Mouse (Mus musculus) ES-E14 (cell line): ENCODE measurements around the gene Rbm39. TPM values are rescaled to one million over a fixed set of nuclear protein-coding genes. Genes with fewer than 3 reads are reported as not detected.

ENCODE experiments used
- DNase-seq: peaks from one replicate; pipeline ENCODE4 v3.0.0-alpha.2; 2013; ENCODE audit warnings: low read depth, low spot score
- H3K27ac ChIP-seq: 2 replicates; pipeline ENCODE4 v1.5.1; 2012; ENCODE audit warnings: low read depth, mild to moderate bottlenecking, low read length, moderate library complexity, mixed read lengths; ENCODE audit not compliant: poor library complexity, insufficient read depth, severe bottlenecking
- H3K36me3 ChIP-seq: 2 replicates; pipeline ENCODE4 v1.6.1; 2012; ENCODE audit warnings: mild to moderate bottlenecking, low read length, moderate library complexity, mixed read lengths; ENCODE audit not compliant: control insufficient read depth, poor library complexity, insufficient read depth, severe bottlenecking
- H3K4me1 ChIP-seq, 2 experiments: fragments of 150-350 bp in 1 of 2; sonication (generic) in 1 of 2; 2 replicates each; pipeline ENCODE4 v1.6.1; 2012; ENCODE audit warnings: low read length in 2 of 2, mild to moderate bottlenecking in 1 of 2, mixed read lengths in 1 of 2; ENCODE audit not compliant: control insufficient read depth in 2 of 2, insufficient read depth in 2 of 2, poor library complexity in 1 of 2
- H3K4me3 ChIP-seq, 2 experiments: fragments of 150-350 bp in 1 of 2; sonication (generic) in 1 of 2; 2 replicates each; pipeline ENCODE4 v1.5.1; 2012; ENCODE audit warnings: low read length in 2 of 2, low read depth in 1 of 2, mild to moderate bottlenecking in 1 of 2, mixed read lengths in 1 of 2; ENCODE audit not compliant: insufficient read depth in 1 of 2, poor library complexity in 1 of 2, severe bottlenecking in 1 of 2
- H3K9ac ChIP-seq: 2 replicates; pipeline ENCODE4 v1.6.1; 2012; ENCODE audit warnings: low read depth, mild to moderate bottlenecking, low read length, mixed read lengths; ENCODE audit not compliant: poor library complexity, insufficient read depth, severe bottlenecking
- H3K9me3 ChIP-seq: fragments of 150-350 bp; sonication (generic); 2 replicates; pipeline ENCODE4 v1.6.1; 2012; ENCODE audit warnings: low read depth, mild to moderate bottlenecking, low read length; ENCODE audit not compliant: control insufficient read depth, insufficient read depth
- CHD2 ChIP-seq: IDR thresholded peaks from 2 replicates; pipeline ENCODE4 v1.6.1; 2014; ENCODE audit warnings: mild to moderate bottlenecking, low read depth, low read length, inconsistent platforms
- HCFC1 ChIP-seq: IDR thresholded peaks from 2 replicates; pipeline ENCODE4 v1.6.1; 2012; ENCODE audit warnings: low read length, inconsistent platforms, borderline replicate concordance; ENCODE audit not compliant: insufficient read depth
- MAFK ChIP-seq: IDR thresholded peaks from 2 replicates; pipeline ENCODE4 v1.6.1; 2014; ENCODE audit warnings: mild to moderate bottlenecking, low read depth, low read length, inconsistent platforms; ENCODE audit not compliant: insufficient read depth
- ZC3H11A ChIP-seq: IDR thresholded peaks from 2 replicates; pipeline ENCODE4 v1.6.1; 2012; ENCODE audit warnings: low read depth, mild to moderate bottlenecking, inconsistent platforms, low read length, borderline replicate concordance
- ZNF384 ChIP-seq: IDR thresholded peaks from 2 replicates; pipeline ENCODE4 v1.6.1; 2012; ENCODE audit warnings: low read depth, low read length, inconsistent platforms
- in situ Hi-C, 2 experiments: fragments of 600-800 bp; cut with MboI; formaldehyde crosslinking; loops; one replicate each; pipeline ENCODE4 v1.15.1; 2025; ENCODE audit warnings: low sequenced_read_pairs in 2 of 2, inconsistent platforms in 1 of 2; ENCODE audit not compliant: unreplicated experiment in 2 of 2
- total RNA-seq: library from RNA; depleted of rRNA; stranded (reverse); fragments of 300-350 nt; gene quantifications from 2 replicates; pipeline ENCODE4 v1.2.3, GENCODE M21; 2012

The Rbm39 gene
- total RNA-seq, 1 experiment: 411 TPM

GRCm38 (mm10) chr2:156199944-156200343, 19.9 kb upstream of the Rbm39 start:
- no peak overlapping the region for H3K9ac ChIP-seq
- peaks cover 8% of the 10 kb centered on the region; the same call in 1 of the 2 replicates for H3K36me3 ChIP-seq
- peak overlapping the region; percentile 36 to 51; a peak in 3 of 4 replicates for H3K4me3 ChIP-seq
- H3K9me3 ChIP-seq: no peaks in the 10 kb centered on the region
- peak overlapping the region; percentile 57; the same call in 1 of the 2 replicates for H3K27ac ChIP-seq
- H3K4me1 ChIP-seq: peaks cover 10 to 14% of the 10 kb centered on the region in 2 experiments
- TF ChIP-seq CHD2 (0 out of 2 replicates have a peak, but pooled peaks have one; percentile 31), ZC3H11A (no peak)
- peak; percentile 76 for DNase-seq
- in situ Hi-C loops: no loop called here

- H3K9me3 ChIP-seq: no peaks in the 10 kb centered on the region
- in situ Hi-C loops: no loop called here
- H3K27ac ChIP-seq: peak overlapping the region; percentile 94
- H3K4me1 ChIP-seq: peaks cover 7 to 10% of the 10 kb centered on the region in 2 experiments; a peak in 3 of 4 replicates
- TF ChIP-seq CHD2: no peak
- no peak for TF ChIP-seq MAFK
- no peak for TF ChIP-seq ZC3H11A
- no peak for TF ChIP-seq ZNF384
- TF ChIP-seq HCFC1: no peak
- no peaks in the 10 kb centered on the region for H3K36me3 ChIP-seq
- H3K4me3 ChIP-seq: peak overlapping the region; percentile 80 to 93
- H3K9ac ChIP-seq: peak overlapping the region; percentile 92
- DNase-seq: no peak
Measured at GRCm38 (mm10) chr2:156197129-156197911, 17.3 kb upstream of the Rbm39 start.

- peak within 1 kb of the TSS; percentile 94 for H3K27ac ChIP-seq
- H3K9me3 ChIP-seq: no peaks in the 10 kb centered on the region
- H3K36me3 ChIP-seq: no peaks in the 10 kb centered on the region
- peak within 1 kb of the TSS; percentile 92 for H3K9ac ChIP-seq
- H3K4me1 ChIP-seq: peaks cover 10% of the 10 kb centered on the region in 2 experiments; a peak in 3 of 4 replicates
- TF ChIP-seq HCFC1: no peak
- TF ChIP-seq CHD2: peak; percentile 49; the same call in 1 of the 2 replicates
- in situ Hi-C loops: no loop called here
- H3K4me3 ChIP-seq: peak within 1 kb of the TSS; percentile 80 to 93
- DNase-seq: peak; percentile 91
Measured at GRCm38 (mm10) chr2:156196302-156197128, 16.5 kb upstream of the Rbm39 start, which contains the start of gene Phf20. Gene Phf20 (plus strand): TSS chr2:156196466.

GRCm38 (mm10) chr2:156194571-156194970, 14.5 kb upstream of the Rbm39 start:
- Histone ChIP-seq H3K4me3 (no peak overlapping the region), H3K36me3 (no peaks in the 10 kb centered on the region), H3K9ac (no peak overlapping the region), H3K4me1 (peaks cover 10% of the 10 kb centered on the region in 2 experiments; a peak in 3 of 4 replicates), H3K9me3 (no peaks in the 10 kb centered on the region), H3K27ac (no peak overlapping the region; the same call in 1 of the 2 replicates)
- in situ Hi-C loops: no loop called here
- DNase-seq: peak; percentile 40
- TF ChIP-seq HCFC1 (no peak), ZC3H11A (no peak)
